Mouse (Mus musculus): ENCODE data around the gene Glrp1. TPM values are rescaled to one million over a fixed set of nuclear protein-coding genes. Genes with fewer than 3 reads are reported as not detected.

Gene Glrp1
- polyA plus RNA-seq, 1 experiment = 0.04 TPM

DNA sequence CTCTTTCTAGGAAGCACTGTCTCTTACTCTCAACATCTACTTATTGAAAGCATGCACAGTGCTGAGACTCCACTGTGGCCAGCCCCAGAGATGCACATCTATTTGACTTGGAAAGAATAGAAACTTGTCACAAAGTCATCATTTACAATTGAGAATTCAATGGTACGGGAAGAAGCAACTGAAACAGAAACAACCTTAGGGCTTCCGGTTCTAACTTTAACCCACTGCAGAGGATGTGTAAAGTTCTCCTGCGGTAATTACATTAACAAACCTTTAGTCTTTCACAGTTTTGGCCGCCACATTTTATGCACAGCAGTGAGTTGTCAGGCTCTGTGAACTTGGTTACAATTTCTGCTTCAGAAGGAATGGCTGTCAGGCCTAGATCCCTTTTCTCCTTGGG lies 59.2 kb downstream of the Glrp1 start:
- TF ChIP-seq CTCF (IDR thresholded peaks at IDR 0.05; ENCODE audit: borderline replicate concordance, control insufficient read depth, extremely low read depth, insufficient read depth, low read length, poor library complexity) (no peak), POLR2A (IDR thresholded peaks at IDR 0.05; ENCODE audit: control insufficient read depth, extremely low read depth, insufficient read depth, low read length, poor library complexity) (no peak)
- Histone ChIP-seq H3K36me3 (ENCODE audit: control insufficient read depth, insufficient read depth, low read length) (no peaks in the 10 kb centered on the region), H3K4me3 (ENCODE audit: control insufficient read depth, insufficient read depth, low read length) (no peak overlapping the region), H3K27me3 (ENCODE audit: control insufficient read depth, insufficient read depth, low read length) (no peaks in the 10 kb centered on the region), H3K27ac (ENCODE audit: control insufficient read depth, insufficient read depth, low read length) (no peak overlapping the region), H3K4me1 (replicated peaks; ENCODE audit: control insufficient read depth, insufficient read depth, low read length) (peaks cover 2% of the 10 kb centered on the region; the same call in 1 of the 2 replicates)
- 41% methylated on average over 4 of the region's 4 CpGs for whole genome bisulfite sequencing
- DNase-seq = no peak

Other genes starting within 250 kb of the Glrp1 start
- gene Hjurp, start 232.4 kb downstream of the Glrp1 start, polyA plus RNA-seq (2012; rRNA removed) = 168 and 197 TPM in 2 replicates
- 0.03 and 0.08 TPM in 2 replicates for gene Trpm8, start 232.4 kb downstream of the Glrp1 start, polyA plus RNA-seq (2012; rRNA removed)
- 0.44 and 0.71 TPM in 2 replicates for gene Spp2, start 103.1 kb downstream of the Glrp1 start, polyA plus RNA-seq (2012; rRNA removed)
- gene Arl4c, start 192.2 kb upstream of the Glrp1 start, polyA plus RNA-seq (2012; rRNA removed) = 71.3 and 98.8 TPM in 2 replicates